Mouse (Mus musculus): ENCODE results near the gene Sec14l1.

DNA sequence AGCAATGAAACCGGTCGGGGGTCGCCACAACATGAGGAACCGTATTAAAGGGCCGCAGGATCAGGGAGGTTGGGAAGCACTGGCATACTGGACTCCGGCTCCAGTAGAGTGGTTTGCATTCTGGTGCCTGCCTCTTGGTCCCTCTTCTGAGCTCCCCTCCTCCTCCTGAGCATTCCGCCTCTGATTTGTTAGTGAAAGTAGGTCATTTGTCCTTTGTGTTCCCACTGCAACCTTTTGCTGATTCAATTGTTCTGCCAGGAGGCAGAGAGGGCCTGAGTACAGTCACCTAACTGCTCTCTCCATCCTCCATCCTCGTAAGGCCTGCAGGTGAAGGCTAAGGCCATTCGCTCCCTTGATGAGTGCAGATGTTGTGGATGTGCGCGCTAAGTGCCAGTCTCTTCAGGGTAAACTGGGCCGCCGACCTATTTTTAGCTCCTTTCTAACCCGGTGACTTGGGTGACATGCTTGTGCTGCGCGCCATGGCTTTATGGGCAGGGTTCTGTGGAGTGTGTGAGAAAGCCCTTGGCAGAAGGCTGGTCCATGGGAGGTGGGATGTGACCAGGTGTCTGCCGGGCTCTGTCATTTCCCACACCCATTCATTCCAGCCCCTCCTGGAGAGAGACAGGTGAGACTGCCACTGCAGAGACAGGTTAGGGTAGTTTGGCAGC, 8.6 kb downstream of the Sec14l1 start:
- no peak for TF ChIP-seq CTCF (IDR thresholded peaks at IDR 0.05; ENCODE audit: low read depth)
- TF ChIP-seq EP300 (IDR thresholded peaks at IDR 0.05; ENCODE audit: low read depth) = no peak
